Mouse (Mus musculus): ENCODE data around the gene Dlg2.

The Dlg2 gene

DNA sequence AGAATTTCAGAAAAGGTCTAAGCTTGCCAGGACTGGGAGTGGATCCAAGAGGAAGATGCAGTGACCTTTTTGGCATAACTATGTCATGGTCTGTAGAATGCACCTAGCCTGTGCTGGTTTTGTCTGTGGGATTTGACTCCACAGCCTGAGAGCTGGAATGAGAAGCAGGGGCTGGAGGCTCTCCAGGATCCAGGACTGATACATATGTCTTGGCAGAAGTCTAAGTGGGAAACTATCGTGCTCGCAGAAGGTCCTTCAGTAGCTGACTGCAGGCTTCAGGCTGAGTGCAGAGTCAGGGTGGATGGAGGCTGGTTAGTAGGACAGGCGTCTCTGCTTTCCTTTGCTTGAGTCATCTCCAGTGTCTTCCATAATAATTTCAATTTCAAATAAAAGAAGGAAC lies 807.7 kb downstream of the Dlg2 start:
- no peak for DNase-seq

DNA sequence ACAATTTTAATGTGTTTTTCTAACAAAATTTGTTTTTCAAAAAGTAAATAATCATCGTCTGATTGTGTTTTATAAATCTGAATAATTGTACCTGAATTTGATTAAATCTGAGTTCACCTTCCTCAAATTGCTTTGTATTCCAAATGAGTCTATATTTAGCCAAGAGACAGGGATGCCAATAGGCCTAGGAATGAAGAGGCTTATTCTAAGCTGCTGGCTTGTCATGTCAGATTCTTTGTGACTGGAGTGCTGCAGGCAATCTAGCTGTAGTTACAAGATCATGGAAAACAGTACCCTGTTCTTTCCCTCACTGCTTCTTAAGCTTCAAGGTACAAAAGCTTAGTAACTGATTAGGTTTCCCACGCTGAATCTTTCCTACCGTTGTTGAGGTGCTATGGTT lies 811.9 kb downstream of the Dlg2 start:
- DNase-seq = no peak

DNA sequence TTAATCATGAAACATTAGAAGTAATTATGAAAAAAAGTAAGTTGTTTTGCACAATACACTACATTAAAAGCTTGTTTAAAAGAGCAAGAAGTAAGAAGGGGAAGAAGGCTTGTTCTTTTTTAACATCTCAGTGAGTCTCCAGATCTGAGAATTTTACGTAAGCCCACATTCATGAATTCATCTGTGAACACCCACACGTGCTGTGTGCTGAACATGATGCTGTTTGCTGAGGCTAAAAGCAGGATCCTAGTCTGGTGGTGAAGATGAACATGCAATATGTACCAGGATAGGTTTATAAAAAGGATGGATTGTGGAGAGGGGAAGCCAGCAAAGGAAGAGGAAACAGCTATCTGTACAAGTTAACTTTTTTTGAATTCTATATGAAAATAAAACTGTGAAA lies 819.7 kb downstream of the Dlg2 start:
- no peak for DNase-seq

DNA sequence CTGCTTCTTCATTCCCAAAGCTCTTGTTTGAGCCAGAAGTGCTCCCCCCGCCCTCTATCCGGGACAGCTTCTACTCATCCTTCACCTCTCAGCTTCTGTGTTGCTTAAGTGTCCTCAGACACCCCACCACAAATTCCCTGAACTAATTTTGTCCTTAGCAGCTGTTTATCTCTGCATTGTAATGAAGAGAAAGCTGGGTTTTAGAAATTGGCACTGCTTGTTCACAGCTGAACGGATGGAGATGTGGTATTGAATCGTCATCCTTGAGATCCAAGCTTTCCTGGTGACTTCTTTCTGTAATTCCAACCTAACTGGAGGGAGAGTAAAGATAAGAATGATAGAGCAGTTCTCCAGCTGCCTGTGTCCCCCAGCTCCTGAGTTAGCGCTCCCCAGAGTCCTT lies 834.7 kb downstream of the Dlg2 start:
- no peak for DNase-seq

DNA sequence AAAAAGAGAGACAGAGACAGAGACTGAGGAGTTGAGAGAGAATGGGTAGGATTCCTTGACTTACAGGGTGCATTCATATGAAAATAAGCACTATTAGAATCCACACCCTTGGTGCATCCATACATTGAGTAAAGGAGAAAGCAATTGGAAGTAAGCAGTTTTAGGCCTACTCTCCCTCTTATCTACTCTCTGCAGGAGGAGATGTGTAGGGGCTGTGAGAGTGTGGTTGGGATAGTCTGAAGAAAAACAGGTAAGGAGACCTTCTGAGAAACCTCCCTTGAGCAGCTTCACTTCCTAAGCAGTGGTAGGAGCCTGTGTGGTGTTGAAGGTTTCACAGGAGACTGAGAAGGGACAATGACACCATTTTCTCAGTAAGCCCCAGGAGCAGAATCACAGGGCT lies 868.6 kb downstream of the Dlg2 start:
- DNase-seq = no peak

DNA sequence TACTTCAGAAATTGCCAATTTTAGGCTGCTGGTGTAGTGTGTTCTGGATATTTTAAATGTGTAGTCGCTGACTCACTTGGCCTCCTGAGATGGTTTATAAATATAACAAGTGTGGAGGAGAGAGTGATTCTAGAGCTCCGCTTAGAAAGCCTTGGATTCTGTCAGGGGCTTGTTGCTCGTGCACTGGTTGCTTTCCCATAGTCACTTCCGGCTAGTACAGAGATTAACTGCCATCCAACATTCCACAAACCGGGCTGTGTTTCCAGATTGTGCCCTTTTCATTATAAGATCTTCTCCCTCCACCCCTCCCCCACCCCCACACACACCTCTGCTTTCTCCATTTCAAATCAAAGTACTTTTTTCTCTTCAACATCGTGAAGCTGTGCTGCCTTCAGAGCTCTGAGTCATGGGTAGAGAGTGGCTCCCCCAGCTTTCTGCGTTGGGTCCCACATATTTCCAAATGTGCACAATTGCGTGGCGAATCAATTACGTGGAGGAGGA lies 893.4 kb downstream of the Dlg2 start:
- no peak for DNase-seq

DNA sequence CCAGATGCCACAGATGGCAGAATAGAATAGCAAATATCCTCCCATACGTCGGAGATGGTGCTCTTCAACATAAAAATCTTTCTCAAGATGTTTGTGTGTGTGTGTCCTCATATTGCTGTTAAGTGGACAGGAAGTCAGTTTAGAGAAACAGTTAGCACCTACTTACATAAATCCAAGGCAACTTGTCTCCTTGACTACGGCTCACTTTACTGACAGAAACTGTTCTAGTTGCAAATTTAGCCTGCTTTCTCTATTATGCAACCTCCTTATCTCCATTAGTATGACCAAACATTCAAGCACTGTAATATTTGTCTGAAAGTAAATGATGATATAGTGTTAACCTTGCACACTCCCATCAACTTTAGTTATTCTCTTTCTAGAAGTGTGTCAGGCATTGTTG lies 905.8 kb downstream of the Dlg2 start:
- DNase-seq = no peak

DNA sequence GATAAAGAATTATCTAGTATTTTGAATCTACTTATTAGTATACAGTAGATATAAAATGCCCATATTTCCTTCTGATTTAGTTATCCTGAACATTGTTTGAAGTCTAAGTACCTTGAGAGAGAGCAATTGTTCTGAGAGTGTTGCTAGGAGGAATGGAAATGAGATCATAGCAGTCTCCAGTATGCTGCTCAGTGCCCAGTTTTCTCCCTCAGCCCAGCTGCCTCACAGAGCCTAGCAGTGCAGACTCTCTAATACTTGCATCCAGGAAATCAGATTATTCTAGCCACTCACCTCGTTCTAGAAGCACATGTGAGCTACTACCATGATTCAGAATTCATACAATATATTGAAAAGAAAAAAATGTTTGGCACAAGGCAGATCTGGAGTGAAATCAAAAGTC lies 907.4 kb downstream of the Dlg2 start:
- DNase-seq = no peak

DNA sequence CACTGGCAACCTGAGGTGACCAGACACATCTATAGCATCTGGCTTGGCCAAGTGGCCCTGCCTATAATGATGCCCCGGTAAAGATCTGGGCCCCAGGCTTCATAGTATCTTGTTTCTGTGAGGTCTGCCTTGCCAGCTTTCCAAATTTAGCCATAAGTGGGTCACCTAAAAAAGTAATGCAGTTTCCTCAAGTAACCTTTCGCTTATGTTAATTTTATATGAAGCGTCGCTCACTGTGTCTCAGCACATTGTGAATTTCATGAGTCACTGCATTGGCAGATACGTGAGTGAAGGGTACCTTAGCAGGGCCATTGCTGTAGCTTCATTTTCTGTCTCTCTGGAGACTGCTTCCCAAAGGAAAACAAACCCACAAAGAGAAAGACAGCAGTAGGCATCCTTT lies 912.8 kb downstream of the Dlg2 start:
- no peak for DNase-seq

DNA sequence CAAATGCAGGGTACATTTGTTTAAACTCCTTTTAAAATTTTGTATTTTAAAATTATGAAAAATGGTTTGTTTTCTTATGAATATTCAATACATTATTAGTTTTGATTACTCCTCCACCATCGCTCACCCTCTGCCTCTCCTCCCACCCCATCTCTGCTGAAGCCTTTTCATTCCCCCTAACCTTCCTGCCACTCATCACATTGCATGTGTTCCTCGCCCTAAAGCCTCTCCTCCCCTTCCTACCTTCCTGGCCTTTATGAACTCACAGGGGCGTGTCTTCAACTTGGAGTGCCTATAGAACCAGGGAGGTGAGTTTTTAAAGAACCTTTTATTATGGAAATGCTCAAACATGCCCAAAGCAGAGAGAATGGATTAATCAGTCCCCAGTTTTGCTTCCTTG lies 921.4 kb downstream of the Dlg2 start:
- DNase-seq = no peak

DNA sequence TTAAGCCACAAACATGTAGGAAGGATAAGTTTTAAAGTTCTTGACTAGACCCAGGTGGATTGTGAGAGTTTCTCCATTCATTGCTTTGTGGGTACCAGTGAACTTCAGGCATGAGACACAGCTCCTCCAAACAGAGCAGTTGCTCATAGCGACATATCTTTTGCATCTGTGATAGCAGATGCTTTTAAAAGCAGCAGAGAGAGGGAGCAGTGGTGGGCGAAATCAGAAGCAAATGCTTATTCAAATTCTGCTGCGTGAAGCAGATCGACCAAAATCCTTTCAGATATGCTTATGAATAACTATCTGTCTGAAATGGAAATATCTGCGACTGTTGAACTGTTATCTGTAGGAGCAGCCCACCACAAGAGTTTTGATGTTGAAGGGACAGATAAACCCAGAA lies 935.6 kb downstream of the Dlg2 start:
- no peak for DNase-seq

DNA sequence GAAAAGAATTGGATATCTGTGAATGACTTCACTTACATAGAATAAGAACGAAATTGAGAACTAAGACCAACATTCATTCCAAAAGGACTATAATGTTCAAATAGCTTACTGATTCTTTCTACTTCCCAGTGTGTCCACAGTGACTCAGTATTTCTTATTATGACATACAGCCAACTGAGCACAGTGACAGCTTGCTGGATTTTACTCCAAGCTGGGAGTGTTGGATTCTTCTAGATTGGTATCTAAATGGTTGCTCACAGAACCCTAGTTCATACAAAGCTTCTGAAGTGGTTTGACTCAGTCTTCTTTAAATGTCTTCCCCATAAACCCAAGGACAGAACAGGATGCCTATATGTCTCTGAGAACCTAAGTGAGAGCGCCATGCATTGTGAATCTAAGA lies 937.7 kb downstream of the Dlg2 start:
- no peak for DNase-seq

DNA sequence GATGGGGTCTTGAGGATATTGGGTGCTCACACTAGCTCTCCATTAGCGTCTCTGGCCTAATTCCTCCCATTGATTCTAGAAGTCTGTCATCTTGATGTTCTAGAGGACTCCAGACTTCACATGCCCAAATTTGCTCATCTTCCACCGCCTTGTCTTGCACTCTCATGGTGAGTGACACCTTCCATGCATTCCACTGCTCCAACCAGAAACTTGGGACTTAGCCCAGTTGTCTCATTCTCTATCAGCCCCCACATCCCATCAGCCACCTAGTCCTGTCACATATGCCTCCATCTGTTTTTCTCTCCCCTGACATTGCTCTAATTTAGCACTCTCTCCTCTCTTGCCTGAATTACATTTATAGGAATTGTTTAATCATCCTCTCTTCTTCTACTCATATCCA lies 938.3 kb downstream of the Dlg2 start:
- DNase-seq = no peak

DNA sequence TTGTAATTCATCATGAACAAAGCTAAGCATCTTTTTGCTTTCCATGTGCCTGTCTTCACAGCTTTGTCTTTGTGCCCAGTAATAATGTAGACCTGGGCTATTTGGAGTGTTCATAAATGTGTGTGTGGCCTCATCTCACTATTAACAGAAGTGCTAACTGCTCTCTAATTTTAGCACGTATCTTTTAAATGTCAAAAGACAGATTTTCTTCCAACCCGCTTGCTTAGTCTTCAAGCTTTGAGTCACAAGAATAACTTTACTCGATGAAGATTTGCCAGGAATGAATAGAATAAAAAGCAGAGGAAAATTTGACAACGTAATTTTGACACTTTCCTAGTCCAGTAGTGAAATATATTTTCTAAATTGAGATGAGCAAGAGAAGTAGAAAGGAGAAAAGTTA lies 943.7 kb downstream of the Dlg2 start:
- DNase-seq = no peak

DNA sequence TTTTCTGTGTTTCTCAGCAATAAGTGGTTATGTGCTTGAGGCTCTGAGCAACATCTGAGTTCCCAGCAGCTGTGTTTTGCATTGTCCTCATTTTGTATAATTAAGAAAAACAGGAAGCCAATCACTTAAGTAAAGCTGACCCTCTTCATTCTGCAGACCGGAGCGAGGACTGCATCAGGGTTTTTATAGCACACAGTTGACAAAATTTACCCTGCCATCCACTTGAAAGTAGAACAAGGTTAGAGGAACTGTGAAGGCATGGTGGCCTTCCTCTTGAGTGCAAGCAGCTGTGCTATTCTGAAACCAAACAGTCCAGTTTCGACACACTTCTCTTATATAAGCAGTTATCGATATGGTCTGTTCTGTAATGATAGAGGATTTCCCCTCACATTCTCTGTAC lies 947.3 kb downstream of the Dlg2 start:
- no peak for DNase-seq

DNA sequence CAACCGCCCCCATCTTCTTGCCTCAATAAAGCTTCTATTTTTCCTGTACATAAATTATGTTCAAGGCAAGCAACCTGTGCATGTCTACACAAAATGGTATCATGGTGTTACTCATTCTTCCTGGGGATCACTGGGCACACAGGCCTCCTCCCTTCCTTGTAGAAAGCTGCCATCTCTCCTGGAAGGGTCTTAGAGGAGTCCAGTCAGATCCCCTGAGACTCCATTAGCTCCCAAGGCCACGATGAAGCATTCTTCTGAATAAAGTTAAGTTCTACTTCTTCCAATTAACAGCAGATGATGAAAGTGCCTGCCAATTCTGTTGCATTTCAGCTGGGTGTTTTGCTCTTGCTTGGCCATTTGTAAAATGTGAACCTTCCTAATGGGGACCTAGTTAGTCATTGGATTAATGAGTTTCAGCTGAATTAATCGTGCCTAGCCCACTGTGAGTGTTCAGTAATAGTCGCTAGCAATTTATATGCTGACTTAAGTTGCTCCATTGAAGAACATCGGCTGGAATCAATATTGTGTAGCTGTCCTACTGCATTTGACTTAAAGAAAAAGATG lies 953.3 kb downstream of the Dlg2 start:
- no peak for DNase-seq

DNA sequence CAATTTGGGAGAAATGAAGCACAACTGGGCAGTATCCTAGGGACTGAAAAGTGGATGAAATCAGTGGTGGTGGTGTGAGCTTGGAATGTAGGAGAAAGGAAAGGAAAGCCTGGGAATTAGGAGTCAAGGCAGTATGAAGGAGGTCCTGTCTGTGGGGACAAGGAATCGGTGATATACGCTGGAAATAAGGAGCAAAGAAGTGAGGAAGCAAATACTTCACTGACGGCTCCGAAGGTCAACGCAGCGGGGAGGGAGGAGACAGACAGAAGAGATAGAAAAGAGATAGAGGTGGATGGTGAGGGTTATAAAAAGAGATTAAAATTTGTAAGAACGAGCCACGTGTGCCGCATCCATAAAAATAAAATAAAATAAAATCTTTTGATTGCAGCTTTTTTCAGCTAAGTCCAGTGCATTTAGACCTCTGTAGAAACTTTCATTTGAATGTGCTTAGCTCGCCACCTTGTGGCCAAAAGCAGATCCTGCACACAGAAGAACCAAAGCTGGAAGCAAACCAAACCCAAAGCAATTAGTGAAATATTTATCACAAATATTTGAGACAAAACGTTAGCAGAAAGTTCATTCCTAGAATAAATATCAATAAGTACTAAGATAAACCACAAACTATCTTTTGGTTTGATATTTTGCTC lies 955.2 kb downstream of the Dlg2 start:
- peak; percentile 31 to 69 for DNase-seq

DNA sequence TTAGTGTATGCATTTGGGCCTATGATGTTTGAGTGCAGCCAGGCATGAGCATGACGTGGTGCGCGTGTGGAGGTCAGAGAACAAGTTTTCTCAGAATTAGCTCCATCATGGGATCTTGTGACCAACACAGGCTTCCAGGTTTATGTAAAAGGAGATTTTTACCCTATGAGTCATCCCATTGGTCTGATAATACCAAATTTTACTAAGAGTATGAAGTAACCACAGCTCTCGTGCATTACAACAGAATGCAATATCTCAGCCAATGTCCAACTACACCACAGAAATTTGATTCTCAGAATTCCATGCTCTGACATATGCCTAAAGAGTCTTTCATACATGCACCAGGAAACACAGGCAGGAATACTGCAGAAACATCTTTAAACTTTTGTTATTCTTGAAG lies 956.1 kb downstream of the Dlg2 start:
- DNase-seq = no peak

DNA sequence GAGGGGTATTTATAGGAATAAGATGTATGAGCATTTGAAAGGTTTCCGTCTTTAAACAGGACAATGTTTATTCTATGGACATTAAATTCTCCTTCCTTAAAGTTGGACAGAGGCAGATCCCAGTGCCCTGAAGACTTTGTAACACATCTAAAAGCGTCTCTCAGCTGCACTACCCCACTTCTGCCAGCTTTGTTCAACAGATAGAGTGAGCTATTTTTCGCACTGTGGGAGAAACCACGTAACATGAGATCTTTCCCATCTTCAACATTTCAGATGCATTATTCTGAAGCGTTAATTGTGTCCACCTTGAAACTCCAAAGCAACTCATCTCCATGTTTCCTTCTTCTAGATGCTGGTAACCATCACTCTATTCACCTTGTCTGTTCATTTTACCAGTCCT lies 958.3 kb downstream of the Dlg2 start:
- DNase-seq = no peak

DNA sequence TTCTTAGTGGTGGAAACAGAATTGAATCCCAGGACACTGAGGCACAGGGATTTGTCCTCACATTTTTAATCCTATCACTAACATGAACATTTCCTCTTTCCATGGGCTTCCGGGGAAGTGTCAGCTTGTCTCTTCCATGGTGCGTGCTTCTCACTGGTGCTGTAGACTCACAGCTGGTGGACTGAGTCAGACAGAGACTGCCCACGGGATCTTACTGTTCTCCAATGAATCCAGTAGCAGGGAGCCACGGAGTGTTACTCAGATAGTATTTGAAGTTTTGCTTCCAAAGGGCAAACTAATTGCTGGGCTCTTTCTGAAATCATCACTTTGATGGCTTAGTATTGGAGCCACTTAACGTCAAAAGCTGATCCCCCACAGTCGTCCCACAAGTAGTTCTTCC lies 963.9 kb downstream of the Dlg2 start:
- DNase-seq = no peak

DNA sequence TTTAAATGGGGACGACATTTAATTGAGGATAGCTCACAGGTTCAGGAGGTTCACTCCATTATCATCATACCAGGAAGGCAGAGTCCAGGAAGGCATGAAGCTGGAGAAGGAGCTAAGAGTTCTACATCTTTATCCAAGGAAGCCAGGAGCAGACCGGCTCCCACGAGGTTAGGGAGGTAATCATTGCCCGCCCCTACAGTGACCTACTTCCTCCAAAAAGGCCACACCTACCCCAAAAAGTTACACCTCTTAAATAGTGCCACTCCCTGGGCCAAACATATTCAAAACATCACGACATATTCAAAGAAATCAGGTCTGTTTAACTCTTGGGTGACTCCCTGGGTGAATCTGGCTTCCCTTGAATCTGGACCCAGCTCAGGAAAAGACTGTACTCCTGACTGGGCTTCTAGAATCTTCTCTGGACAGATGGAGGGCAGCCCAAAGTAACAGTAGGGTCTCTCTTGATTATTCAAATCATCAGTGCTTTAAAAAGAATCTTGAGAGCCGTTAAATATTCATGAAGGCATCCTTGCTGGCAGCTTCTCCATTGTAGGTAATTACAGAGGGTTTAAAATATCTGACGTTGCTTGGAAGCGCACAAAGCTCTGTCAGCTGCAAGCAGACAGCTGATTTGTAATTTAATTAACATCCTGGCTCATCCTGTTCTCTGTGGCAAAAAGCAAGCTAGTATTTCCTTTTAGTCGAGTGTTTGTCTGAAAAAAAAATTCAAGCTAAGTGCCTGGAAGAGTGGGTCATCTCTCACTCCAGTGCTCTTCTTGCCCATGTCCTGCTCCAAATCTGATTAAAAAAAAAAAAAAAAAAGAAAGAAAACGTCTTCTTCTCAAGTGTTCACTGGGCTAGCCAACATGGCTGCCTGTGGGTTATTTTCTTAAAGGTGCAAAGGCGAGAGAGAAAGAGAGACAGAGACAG lies 966.2 kb downstream of the Dlg2 start:
- DNase-seq = no peak

DNA sequence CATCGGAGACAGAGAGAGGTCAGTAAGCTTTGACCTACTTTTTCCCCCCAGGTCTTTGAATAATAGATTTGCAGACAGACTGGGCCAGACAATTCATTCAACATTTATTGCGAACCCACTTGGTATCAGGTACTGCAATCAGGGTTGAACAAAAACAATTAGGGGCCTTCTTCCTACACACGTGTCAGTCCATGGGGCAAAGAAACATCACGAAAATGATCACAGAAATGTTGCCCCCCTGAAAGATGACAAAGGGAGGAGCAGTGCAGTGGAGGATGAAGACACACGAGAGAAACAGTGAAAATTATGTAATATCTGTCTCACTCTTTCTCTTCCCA lies 966.9 kb downstream of the Dlg2 start:
- no peak for DNase-seq

DNA sequence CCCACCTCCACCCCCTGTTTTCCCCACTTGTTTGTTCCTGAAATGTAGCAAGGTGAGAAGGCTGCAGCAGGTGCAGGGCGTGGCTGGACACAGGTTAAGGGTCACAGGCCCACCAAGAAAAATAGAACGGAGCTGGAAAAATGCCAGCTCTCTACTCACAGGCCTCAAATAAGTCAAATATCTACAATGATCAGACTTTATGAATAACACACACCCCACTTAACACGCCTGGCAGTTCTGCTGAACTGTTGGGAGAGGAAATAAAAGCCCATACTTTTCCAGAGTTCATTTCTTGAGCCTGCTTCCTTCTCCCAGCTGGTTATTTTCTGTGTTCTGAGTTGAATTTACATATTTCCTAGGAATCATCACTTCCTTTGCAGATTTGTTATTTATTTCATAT lies 967.4 kb downstream of the Dlg2 start:
- no peak for DNase-seq

DNA sequence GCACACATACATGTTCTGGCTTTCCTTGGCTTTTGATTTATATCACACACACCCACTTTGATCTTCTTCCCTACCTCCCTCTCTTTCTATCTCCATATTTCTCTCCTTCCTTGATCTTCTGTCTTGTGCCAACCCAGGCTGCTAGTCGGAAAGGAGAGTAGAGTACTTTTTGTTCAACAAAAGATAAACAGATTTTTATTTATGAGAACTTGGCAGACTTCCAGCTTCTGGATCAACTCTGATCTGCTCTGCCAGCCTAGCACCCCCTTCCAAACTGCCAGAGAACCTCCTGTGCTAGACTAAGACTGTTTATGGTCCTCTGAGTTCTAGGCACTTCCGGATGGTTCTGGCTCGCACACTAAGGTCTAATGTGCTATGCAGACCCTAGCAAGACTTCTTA lies 968.3 kb downstream of the Dlg2 start:
- DNase-seq = no peak
